Mouse (Mus musculus) left cerebral cortex, postnatal 14 days (tissue): ENCODE data around the gene P2ry4. TPM values are rescaled to one million over a fixed set of nuclear protein-coding genes. Genes with fewer than 3 reads are reported as not detected.

Experiments
- DNase-seq, 2 experiments: peaks; one replicate each; pipeline ENCODE4 v3.0.0; 2021 to 2022; ENCODE audit warnings: low spot score in 2 of 2, mixed read lengths in 1 of 2
- intact Hi-C: fragments of 180-260 bp; cut with DNase I; formaldehyde crosslinking; loops from one replicate; pipeline ENCODE4 v1.15.1; 2025
- long read RNA-seq, 2 experiments: library from polyadenylated mRNA; stranded (forward); transcript quantifications; one replicate each; pipeline ENCODE4 v2.0.0; 2021
- total RNA-seq, 2 experiments: library from RNA; stranded (reverse); gene quantifications; 2 replicates each; pipeline ENCODE4 v1.2.3; 2021

P2ry4 gene
- not detected for total RNA-seq
- long read RNA-seq, experiment 1: 0 reads
- long read RNA-seq, experiment 2: 0 reads

DNA sequence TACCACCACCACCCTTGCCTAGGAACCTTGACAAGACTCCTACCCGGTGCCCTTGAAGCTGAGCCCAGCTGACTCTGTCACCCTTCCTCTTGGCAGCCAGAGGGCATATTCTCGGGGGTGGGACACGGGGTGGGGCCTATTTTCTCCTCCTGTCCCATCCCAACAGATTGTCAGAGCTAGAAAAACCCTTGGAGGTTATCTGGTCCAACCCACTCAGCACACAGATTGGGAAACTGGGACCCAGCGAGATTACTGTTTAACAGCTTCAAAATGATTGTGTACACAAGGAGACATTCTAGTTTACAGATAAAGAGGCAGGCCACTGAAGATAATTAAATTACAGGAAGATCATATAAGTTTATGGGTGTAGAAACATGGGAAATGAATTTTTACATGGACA, at the start of gene P2ry4:
Gene P2ry4, minus strand, starts transcription at position 79 of the 400 bp plus-strand sequence.
- DNase-seq: no peak
- intact Hi-C loops: no loop called here

DNA sequence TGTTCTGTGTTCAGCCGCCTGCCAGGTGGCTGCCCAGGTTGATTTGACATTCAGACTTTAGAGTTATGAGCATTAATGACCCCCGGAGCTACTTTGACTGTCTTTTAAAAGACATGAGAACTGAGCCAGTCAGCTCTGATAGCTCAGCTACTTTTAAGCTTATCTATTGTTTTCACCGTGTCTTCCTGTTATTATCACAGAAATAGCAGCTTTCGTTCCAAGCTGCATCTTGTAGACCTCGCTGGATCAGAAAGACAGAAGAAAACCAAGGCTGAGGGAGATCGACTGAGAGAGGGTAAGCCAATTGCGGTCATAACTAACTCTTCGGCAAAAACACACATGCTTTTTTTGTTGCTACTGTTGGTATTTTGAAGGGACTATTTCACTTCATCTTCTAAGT, 43.8 kb upstream of the P2ry4 start:
- intact Hi-C loops: no loop called here
- no peak for DNase-seq

DNA sequence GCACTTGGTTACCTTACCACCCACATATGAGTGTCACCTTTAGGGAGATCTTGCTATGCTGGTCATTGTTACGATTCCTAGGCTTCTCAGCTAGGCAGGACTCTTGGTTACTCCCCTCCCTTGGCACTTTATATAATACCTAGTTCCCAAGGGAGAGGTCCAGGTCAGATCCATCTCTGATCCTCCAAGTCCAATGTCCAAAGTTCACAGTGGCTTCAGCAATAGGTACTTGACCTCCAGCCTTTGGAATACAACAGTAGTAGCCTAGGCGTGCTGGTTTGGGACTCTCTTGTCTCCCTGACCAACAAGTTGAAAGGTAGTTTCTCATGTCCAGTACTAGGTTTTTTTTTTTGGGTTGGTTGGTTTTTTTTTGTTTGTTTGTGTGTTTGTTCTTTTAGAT, 34.4 kb upstream of the P2ry4 start:
- intact Hi-C loops: loop anchor here (10.0 kb wide), 1 partner anchor 106 kb away; no protein-coding TSS in a partner anchor

DNA sequence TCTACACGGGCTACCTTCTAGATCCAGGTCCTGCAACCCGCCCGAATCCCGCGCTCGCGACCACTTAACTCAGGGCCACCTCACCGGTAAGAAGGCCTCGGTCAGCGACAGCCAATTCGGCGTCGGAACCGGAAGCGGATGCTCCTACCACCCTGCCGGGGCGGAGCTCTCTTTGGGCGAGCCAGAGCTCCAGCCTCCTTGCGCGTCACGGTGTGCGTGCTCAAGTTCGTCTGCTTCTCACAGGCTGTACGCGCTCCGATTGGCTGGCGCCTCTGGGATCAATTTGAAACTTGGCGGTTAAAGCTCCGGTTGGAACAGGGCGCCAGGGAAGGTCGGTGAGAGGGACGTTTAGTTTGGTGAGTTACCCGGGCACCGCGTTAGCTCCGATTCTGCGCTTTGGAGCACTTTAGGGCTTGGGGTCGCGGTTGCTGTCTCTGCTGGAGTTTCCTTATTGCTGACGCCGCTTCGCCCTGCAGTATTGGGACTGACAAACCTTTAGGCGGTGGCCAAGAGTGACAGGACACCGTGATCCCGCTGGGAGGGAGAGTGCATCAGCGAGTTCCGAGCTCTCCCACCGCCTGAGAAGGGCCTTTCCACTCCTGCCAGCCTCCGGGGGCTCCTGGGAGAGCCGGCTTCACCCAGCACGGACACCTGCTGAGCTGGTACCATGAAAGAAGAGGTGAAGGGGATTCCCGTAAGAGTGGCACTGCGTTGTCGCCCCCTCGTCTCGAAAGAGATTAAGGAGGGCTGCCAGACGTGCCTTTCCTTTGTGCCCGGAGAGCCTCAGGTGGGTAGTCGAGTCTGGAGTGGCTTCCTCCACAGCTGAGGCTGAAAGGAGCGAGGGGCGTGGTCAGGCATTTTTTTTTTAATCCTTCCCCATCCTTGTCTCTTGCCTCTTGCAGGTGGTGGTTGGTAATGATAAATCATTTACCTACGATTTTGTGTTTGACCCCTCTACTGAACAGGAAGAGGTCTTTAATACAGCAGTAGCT, 31.4 kb upstream of the P2ry4 start, which contains the start of gene Pdzd11:
Gene Pdzd11, minus strand, starts transcription at position 767 of the 992 bp plus-strand sequence.
- DNase-seq: peak; percentile 88 to 91
- intact Hi-C loops: loop anchor here (10.0 kb wide), 1 partner anchor 109 kb away; no protein-coding TSS in a partner anchor

More for the DNA sequence above, 34.4 kb upstream of the P2ry4 start:
- DNase-seq: no peak

DNA sequence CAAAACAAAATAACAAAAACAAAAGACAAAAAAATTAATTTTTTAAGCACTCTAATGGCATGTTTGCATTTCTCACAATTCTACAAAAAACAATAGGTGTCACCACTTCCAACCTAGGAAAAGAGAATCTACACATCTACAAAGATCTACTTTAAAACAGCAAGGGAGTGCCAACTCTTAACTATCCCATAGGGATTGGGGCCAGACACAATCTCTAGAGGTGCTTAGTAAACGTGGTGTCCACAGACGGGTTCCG, 30.8 kb upstream of the P2ry4 start, which contains the start of gene Kif4:
Gene Kif4, plus strand, starts transcription at position 192 of the 256 bp plus-strand sequence.
- intact Hi-C loops: loop anchor here (10.0 kb wide), 1 partner anchor 109 kb away; no protein-coding TSS in a partner anchor
- DNase-seq: no peak

DNA sequence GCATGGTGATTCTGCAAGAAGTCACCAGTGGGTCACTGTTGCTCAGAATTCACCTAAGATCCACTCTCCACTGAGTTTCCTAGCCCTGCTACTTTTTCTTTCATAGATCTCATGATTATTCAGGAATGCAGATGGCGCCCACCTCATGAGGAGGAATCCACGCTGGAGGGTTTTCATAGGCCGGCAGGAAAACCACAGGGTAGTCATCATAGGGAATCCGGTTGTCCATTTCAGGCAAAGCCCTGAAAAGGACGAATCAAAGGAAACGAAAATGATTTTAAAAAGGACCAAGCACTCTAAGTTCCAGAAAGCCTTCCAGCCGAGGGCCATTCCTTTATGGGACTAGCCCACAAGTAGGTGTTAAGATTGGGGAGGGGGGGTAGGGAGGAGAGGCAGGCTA, 30.5 kb upstream of the P2ry4 start:
- intact Hi-C loops: loop anchor here (10.0 kb wide), 1 partner anchor 110 kb away; no protein-coding TSS in a partner anchor
- peak in 1 of 2 experiments; percentile 7 for DNase-seq

DNA sequence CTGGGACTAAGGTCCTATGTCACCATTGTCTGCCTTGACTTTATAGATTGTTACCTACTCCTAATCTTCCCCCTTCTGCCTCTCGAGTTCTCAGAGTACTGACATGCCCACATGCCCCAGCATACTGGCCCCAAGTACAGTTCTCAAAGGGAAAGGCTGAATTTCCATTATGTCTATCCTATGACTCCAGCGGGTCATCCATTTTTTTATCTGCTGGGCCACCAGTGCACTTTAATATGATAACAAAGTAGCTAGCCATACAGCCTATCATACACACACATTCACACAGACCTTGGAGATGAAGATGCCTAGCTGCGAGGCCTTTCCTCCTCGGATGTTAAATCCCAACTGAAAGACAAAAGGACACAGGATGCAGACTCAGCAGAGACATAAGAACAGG, 29.6 kb upstream of the P2ry4 start:
- intact Hi-C loops: loop anchor here (10.0 kb wide), 1 partner anchor 111 kb away; no protein-coding TSS in a partner anchor
- no peak for DNase-seq

DNA sequence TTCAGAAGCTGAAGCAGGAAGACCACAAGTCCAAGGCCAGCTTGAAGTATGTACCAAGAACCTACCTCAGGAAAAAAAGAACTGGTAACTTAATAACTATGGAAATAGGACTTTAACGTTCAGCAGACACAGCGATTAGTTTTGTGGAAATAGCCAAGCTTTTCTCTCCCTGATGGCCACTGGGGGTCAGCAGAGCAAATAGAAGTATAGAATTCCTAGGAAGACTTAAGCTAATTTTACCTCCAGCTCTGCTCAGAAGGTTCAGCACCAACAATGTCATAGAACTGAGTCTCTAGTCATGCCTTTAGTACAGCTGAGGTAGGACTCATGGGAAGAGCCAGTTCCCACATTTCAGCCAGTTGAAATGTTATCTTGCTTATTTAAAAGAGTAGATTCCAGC, 26.7 kb upstream of the P2ry4 start:
- intact Hi-C loops: loop anchor here (10.0 kb wide), 1 partner anchor 113 kb away; no protein-coding TSS in a partner anchor
- no peak for DNase-seq

DNA sequence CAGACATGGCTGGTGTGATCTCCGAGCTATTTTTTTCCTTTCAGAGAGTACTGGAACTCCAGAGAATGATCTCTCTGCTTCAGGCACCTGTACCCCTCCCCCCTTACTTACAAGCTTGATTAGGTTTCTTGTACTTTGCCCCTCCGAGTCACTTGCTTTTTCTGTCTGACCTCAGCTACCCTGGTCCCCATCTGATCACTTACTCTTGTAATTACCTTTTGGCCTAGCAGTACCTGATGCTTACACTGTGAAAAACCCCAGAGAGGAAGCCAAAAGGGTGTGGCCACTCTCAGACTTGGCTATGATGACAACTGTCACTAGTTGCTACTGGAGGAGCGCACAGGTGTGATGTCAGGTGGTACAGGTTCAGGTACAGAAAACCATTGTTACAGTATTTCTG, 23.8 kb upstream of the P2ry4 start:
- no peak for DNase-seq
- intact Hi-C loops: no loop called here

DNA sequence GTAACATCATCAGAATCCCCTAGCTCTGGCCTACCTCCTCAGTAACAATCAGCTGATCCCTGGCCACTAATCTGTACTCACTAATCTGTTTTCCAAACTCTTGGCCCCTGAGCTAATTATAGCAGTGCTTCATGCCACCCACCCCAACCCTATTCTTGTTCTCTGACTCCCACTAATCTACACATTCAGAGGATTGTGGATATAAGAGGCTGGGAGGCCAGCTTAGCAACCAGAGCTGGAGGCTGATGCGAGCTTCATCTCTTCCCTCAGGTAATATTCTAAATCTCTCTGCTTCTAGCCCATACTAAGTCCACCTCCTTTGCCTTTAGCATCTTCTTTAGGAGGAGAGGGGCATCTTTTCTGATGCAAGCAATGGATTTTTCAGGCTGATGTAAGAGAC, 10.6 kb upstream of the P2ry4 start, which contains the start of gene Arr3:
Gene Arr3, plus strand, starts transcription at position 184 of the 400 bp plus-strand sequence.
- no peak for DNase-seq
- intact Hi-C loops: no loop called here

DNA sequence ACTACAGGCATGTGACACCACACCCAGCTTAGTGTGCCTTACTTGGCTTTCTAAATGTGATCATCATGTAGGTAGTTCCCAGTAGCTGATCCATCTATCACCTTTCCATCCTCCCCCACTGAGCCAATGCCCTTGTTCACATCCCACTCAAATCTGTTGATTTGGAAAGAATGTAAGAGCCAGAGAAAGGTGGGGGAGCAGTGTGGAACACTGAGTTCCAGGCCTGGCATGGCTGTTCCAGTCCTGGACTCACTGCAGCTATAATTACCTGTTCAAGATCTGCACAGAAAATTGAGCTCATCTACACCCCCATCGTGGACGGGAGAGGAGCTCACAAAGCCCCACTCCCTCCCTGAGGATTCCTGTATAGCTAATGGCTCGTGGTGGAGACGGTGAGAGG, 5.1 kb upstream of the P2ry4 start:
- intact Hi-C loops: no loop called here
- DNase-seq: peak; percentile 4 to 34

DNA sequence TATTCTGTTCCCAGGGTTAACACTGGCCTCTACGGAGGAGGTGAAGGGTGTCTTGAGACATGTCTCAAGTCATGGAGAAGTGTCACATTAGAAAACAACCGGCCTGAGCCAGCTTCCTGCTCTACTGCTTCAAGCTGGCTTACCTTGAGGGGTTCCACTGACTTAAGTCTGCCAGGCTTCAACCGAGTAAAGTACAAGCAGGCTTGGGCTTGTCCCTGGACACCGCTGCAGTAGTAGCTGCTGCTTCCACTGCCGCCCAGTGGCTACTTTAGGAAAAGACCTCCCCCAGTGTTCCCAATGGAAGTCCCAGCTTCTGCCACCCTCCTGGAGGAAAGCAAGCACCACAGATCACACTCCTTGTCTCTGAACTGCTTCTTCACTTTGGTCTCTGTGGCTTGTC, 2.8 kb upstream of the P2ry4 start:
- intact Hi-C loops: no loop called here
- peak; percentile 51 to 59 for DNase-seq

DNA sequence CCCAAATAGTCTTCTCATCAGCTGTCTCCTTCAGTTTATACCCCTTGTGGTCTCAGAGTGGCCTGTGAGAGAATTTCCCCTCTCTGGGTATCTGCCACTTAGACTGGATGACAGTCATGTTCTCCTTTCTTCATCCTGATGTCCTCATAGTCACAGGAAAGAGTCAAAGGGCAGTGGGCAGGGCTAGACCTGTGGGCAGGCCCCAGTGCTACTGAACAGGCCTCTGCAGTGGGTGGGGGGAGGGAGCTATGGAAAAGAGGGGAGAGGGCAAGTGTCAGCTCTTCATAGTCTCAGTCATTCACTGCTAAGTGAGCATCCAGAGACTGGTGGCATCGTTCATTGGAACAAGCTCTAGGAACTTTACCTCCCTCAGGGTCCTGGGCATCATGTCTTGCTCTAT, 22.7 kb downstream of the P2ry4 start, which contains the start of gene Awat1:
Gene Awat1, plus strand, starts transcription at position 301 of the 400 bp plus-strand sequence.
- no peak for DNase-seq
- intact Hi-C loops: no loop called here

DNA sequence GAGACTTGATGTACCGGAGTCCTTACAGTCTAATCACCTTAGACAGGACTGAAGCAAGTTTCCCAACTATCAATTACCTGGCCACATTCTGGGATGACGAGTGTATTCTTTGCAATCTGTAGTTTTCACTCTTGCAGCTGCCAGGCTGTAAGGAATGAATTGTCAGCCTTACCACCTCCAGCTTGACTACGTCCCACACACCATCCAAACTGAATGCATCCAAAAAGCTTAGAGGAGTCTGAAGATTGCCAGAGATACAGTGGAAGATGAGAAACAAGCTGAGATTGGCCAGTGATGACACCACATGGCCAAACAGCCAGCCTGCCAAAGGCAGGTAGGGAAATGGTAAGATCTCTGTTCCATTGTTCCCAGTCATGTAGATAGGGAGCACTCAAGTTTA, 29.0 kb downstream of the P2ry4 start:
- DNase-seq: peak; percentile 2 to 8
- intact Hi-C loops: no loop called here

DNA sequence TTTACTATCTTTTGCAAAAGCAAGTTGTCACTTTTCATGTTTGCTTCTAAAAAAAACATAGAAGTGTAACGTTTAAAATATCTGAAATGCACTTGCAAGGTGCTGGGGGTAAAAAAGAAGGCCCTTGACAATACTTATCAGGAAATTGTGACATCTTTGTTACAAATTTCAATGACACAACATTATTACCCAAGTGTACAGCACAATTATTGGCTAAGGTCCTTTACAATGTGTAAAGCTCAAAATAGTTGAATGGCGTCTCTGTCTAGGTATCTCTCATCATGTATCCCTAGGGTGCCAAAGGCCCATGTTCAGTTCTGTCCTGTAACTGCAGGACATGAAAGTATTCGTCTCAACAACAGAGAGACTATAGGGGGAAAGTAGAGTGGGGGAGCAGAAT, 38.6 kb downstream of the P2ry4 start:
- DNase-seq: no peak
- intact Hi-C loops: no loop called here

Other genes starting within 250 kb of the P2ry4 start
- not detected for gene Otud6a, start 165.9 kb downstream of the P2ry4 start, total RNA-seq
- gene Awat2, start 152.2 kb downstream of the P2ry4 start, total RNA-seq: not detected
- 10 to 100 TPM; 32.6 to 35.0 TPM for gene Igbp1, start 100.6 kb downstream of the P2ry4 start, total RNA-seq
- gene Dgat2l6, start 70.0 kb downstream of the P2ry4 start, total RNA-seq: under 1 TPM; 0.08 to 0.18 TPM
- gene Awat1, start 22.6 kb downstream of the P2ry4 start, total RNA-seq: not detected
- gene Arr3, start 10.6 kb upstream of the P2ry4 start, total RNA-seq: under 1 TPM; 0.26 to 0.32 TPM
- 1 to 10 TPM in 1 of 2 experiments, under 1 TPM in 1; 0.97 to 1.1 TPM for gene Kif4, start 30.9 kb upstream of the P2ry4 start, total RNA-seq
- 10 to 100 TPM; 37.8 to 42.1 TPM for gene Pdzd11, start 31.7 kb upstream of the P2ry4 start, total RNA-seq
- 10 to 100 TPM in 1 of 2 experiments, 1 to 10 TPM in 1; 8.0 to 11.5 TPM for gene Gdpd2, start 135.0 kb upstream of the P2ry4 start, total RNA-seq
- gene Dlg3, start 172.9 kb upstream of the P2ry4 start, total RNA-seq: 100 to 1,000 TPM; 153 to 158 TPM